ENCODE assay signal across 29 mouse cellular contexts in genomic region chr8:35939199-35939598, GRCm38 (mm10).
DNase-seq lines count a peak whose midpoint lies in the region; ATAC-seq and TF ChIP-seq lines count a peak whose summit lies in the region.
"Had no signal": no experiment of that assay in that cellular context is flagged by ENCODE, and none has a peak within 500 bp of the region (broad histone marks: within the 10 kb centered on the region; RNA-seq: fewer than 3 reads in every experiment).

No protein-coding gene starts in this region.

- TF ChIP-seq CTCF in lung, embryonic 14.5 days (IDR thresholded peaks at IDR 0.05; ENCODE audit: low read depth): no peak

- intact Hi-C loops in heart, postnatal 25 days (cut with DNase I): no loop called here

- H3K4me1 ChIP-seq in lung, embryonic 14.5 days (ENCODE audit: insufficient read depth): no peaks in the 10 kb centered on the region
- no peaks in the 10 kb centered on the region; the same call in 1 of the 2 replicates for H3K4me1 ChIP-seq in lung, embryonic 16.5 days (replicated peaks; ENCODE audit: control insufficient read depth, insufficient read depth, low read length)
- H3K4me1 ChIP-seq: embryonic facial prominence, embryonic 13.5 days; embryonic facial prominence, embryonic 15.5 days had no signal

- no peak overlapping the region for H3K4me3 ChIP-seq in lung, embryonic 14.5 days (ENCODE audit: low read depth, low read length)
- no peak overlapping the region for H3K4me3 ChIP-seq in lung, embryonic 16.5 days (ENCODE audit: low read length)
- H3K4me3 ChIP-seq: embryonic facial prominence, embryonic 13.5 days; embryonic facial prominence, embryonic 15.5 days; erythroblast, embryonic 14.5 days; forebrain, embryonic 10.5 days; forebrain, embryonic 12.5 days had no signal

- H3K9ac ChIP-seq in lung, embryonic 14.5 days: no peak overlapping the region
- no peak overlapping the region for H3K9ac ChIP-seq in lung, embryonic 16.5 days (ENCODE audit: low read length)
- H3K9ac ChIP-seq: embryonic facial prominence, embryonic 13.5 days; embryonic facial prominence, embryonic 15.5 days; forebrain, embryonic 12.5 days had no signal

- H3K27me3 ChIP-seq in lung, embryonic 14.5 days (ENCODE audit: insufficient read depth, low read length): no peaks in the 10 kb centered on the region
- H3K27me3 ChIP-seq in lung, embryonic 16.5 days (ENCODE audit: control insufficient read depth, insufficient read depth, low read depth, low read length): no peaks in the 10 kb centered on the region
- H3K27me3 ChIP-seq: CH12.LX; embryonic facial prominence, embryonic 13.5 days; embryonic facial prominence, embryonic 15.5 days; forebrain, embryonic 12.5 days; Patski had no signal

- H3K4me2 ChIP-seq in lung, embryonic 14.5 days: no peak overlapping the region
- no peak overlapping the region for H3K4me2 ChIP-seq in lung, embryonic 16.5 days (ENCODE audit: low read depth, low read length)
- H3K4me2 ChIP-seq: embryonic facial prominence, embryonic 13.5 days; embryonic facial prominence, embryonic 15.5 days; forebrain, embryonic 12.5 days had no signal

- 0 out of 2 replicates have a peak overlapping the region, but pooled peaks have one; percentile 4 for H3K27ac ChIP-seq in lung, embryonic 14.5 days (ENCODE audit: low read depth)
- no peak overlapping the region for H3K27ac ChIP-seq in lung, embryonic 16.5 days (ENCODE audit: low read length)
- H3K27ac ChIP-seq: embryonic facial prominence, embryonic 13.5 days; embryonic facial prominence, embryonic 15.5 days; forebrain, embryonic 10.5 days; forebrain, embryonic 12.5 days had no signal

- H3K9me3 ChIP-seq in lung, embryonic 14.5 days (ENCODE audit: low read depth, low read length): no peaks in the 10 kb centered on the region; the same call in 1 of the 2 replicates
- no peaks in the 10 kb centered on the region for H3K9me3 ChIP-seq in lung, embryonic 16.5 days (ENCODE audit: control insufficient read depth, low read length)
- H3K9me3 ChIP-seq: embryonic facial prominence, embryonic 13.5 days; embryonic facial prominence, embryonic 15.5 days; forebrain, embryonic 10.5 days; forebrain, embryonic 12.5 days; G1E had no signal

- WGBS in lung, embryonic 14.5 days: 66% methylated on average over 9 of the region's 9 CpGs
- 69% methylated on average over 9 of the region's 9 CpGs for WGBS in lung, embryonic 16.5 days

- no peaks in the 10 kb centered on the region for H3K36me3 ChIP-seq in lung, embryonic 14.5 days (ENCODE audit: insufficient read depth)
- H3K36me3 ChIP-seq in lung, embryonic 16.5 days (ENCODE audit: control insufficient read depth, insufficient read depth, low read length): no peaks in the 10 kb centered on the region
- H3K36me3 ChIP-seq: embryonic facial prominence, embryonic 13.5 days; embryonic facial prominence, embryonic 15.5 days; forebrain, embryonic 10.5 days; forebrain, embryonic 12.5 days; G1E had no signal

- peak; percentile 90 for DNase-seq in heart, adult 11 months
- DNase-seq in heart, postnatal 25 days (ENCODE audit: low spot score): no peak
- DNase-seq in lung, embryonic 14.5 days: peak; percentile 37
- no peak for DNase-seq in lung, adult 18-20 months
- DNase-seq in lung, postnatal 36 days: no peak
- peak; percentile 8 for DNase-seq in adipocyte (ENCODE audit: low spot score)
- DNase-seq: adrenal gland, adult 2 months; adrenal gland, postnatal 10 days; adrenal gland, postnatal 25 days; B cell, adult 2 months; cerebellum, adult 11 months; cerebellum, adult 18-20 months; cerebellum, adult 8-10 months; cerebellum, adult 9-11 months; cerebellum, postnatal 14 days; cerebellum, postnatal 36 days; embryo, embryonic 11 days had no signal

- ATAC-seq in lung, embryonic 14.5 days (ENCODE audit: insufficient read depth): no peak
- peak; percentile 71 for ATAC-seq in lung, embryonic 16.5 days (ENCODE audit: low read depth)
- ATAC-seq: activated CD4-positive, CD25-positive, alpha-beta regulatory T cell, adult 4 months; CD4-positive, CD25-positive, alpha-beta regulatory T cell, adult 4 months; forebrain, embryonic 14.5 days; Patski had no signal

Comparison
In these comparisons a context has a peak if more than half of its experiments do, and no peak if none do; other contexts are left out.
1. DNase-seq: peak in heart, adult 11 months (single experiment), lung, embryonic 14.5 days (single experiment) and adipocyte (single experiment); none in heart, postnatal 25 days (single experiment), lung, adult 18-20 months (0 of 2) and lung, postnatal 36 days (single experiment).